Comparison of ENCODE assay signal across 8 mouse cellular contexts in genomic region chr11:77762783-77763672, GRCm38 (mm10). TPM values are rescaled to one million over a fixed set of nuclear protein-coding genes. Genes with fewer than 3 reads are reported as not detected.
DNase-seq lines count a peak whose midpoint lies in the region; ATAC-seq and TF ChIP-seq lines count a peak whose summit lies in the region.

Myo18a (plus strand) TSS chr11:77763246.

- intact Hi-C loops in heart, postnatal 10 days (cut with DNase I) = loop anchor here (1.0 to 2.0 kb wide), 3 partner anchors 26 to 52 kb away; no protein-coding TSS in a partner anchor

- WGBS in forebrain, embryonic 15.5 days = 1% methylated on average over 79 of the region's 79 CpGs
- WGBS in liver, postnatal 0 days (ENCODE audit: insufficient replicate concordance) = 4% methylated on average over 52 of the region's 79 CpGs
- 1% methylated on average over 79 of the region's 79 CpGs for WGBS in neural tube, embryonic 12.5 days
- WGBS in stomach, embryonic 16.5 days = 2% methylated on average over 69 of the region's 79 CpGs

- dilution Hi-C loops in CH12.LX (cut with MboI; ENCODE audit: extremely low pct_ligation_motif_present, extremely low pct_unique_long_range_greater_than_20kb, low sequenced_read_pairs) = no loop called here

- TF ChIP-seq POLR2A in CH12.LX (IDR thresholded peaks at IDR 0.05; ENCODE audit: low read depth, low read length) = peak; percentile 44; the same call in 1 of the 2 replicates

- TF ChIP-seq EP300 in CH12.LX (IDR thresholded peaks at IDR 0.05; ENCODE audit: low read length) = no peak
- TF ChIP-seq EP300 in liver, postnatal 0 days (IDR thresholded peaks at IDR 0.05; ENCODE audit: low read depth) = no peak

- H3K4me1 ChIP-seq in CH12.LX (ENCODE audit: control insufficient read depth in 1 of 2, insufficient read depth in 2 of 2) = peaks cover 21 to 56% of the 10 kb centered on the region in 2 experiments
- peaks cover 39% of the 10 kb centered on the region for H3K4me1 ChIP-seq in forebrain, embryonic 15.5 days
- H3K4me1 ChIP-seq in liver, postnatal 0 days (ENCODE audit: insufficient read depth) = peaks cover 36% of the 10 kb centered on the region
- H3K4me1 ChIP-seq in neural tube, embryonic 12.5 days = peaks cover 36% of the 10 kb centered on the region
- H3K4me1 ChIP-seq in stomach, embryonic 16.5 days (ENCODE audit: control insufficient read depth, insufficient read depth, low read length) = peaks cover 35% of the 10 kb centered on the region

- no peaks in the 10 kb centered on the region for H3K9me3 ChIP-seq in CH12.LX (replicated peaks; ENCODE audit: low read length)
- H3K9me3 ChIP-seq in forebrain, embryonic 15.5 days = no peaks in the 10 kb centered on the region
- no peaks in the 10 kb centered on the region for H3K9me3 ChIP-seq in liver, postnatal 0 days (ENCODE audit: low read length)
- H3K9me3 ChIP-seq in neural tube, embryonic 12.5 days = no peaks in the 10 kb centered on the region
- H3K9me3 ChIP-seq in stomach, embryonic 16.5 days (replicated peaks; ENCODE audit: control insufficient read depth, low read length) = no peaks in the 10 kb centered on the region

- peak within 1 kb of the TSS; percentile 71 for H3K4me2 ChIP-seq in CH12.LX (ENCODE audit: insufficient read depth, low read depth, poor library complexity, severe bottlenecking)
- H3K4me2 ChIP-seq in forebrain, embryonic 15.5 days (replicated peaks) = peak within 1 kb of the TSS; percentile 93
- peak within 1 kb of the TSS; percentile 98 for H3K4me2 ChIP-seq in liver, postnatal 0 days (ENCODE audit: low read depth, low read length)
- H3K4me2 ChIP-seq in neural tube, embryonic 12.5 days (replicated peaks) = peak within 1 kb of the TSS; percentile 92
- H3K4me2 ChIP-seq in stomach, embryonic 16.5 days (ENCODE audit: low read depth, low read length) = peak within 1 kb of the TSS; percentile 74

- peak; percentile 61 for DNase-seq in CH12.LX (ENCODE audit: extremely low read depth)
- DNase-seq in cerebellum, adult 11-12 months = peak; percentile 80
- peak; percentile 90 to 91 for DNase-seq in heart, postnatal 10 days
- peak; percentile 93 to 95 for DNase-seq in kidney, postnatal 4 days
- DNase-seq in liver, postnatal 0 days = peak; percentile 91

- peak within 1 kb of the TSS; percentile 69 for H3K9ac ChIP-seq in CH12.LX (ENCODE audit: insufficient read depth, low read depth)
- H3K9ac ChIP-seq in forebrain, embryonic 15.5 days (replicated peaks) = peak within 1 kb of the TSS; percentile 98
- H3K9ac ChIP-seq in liver, postnatal 0 days (replicated peaks) = peak within 1 kb of the TSS; percentile 96
- peak within 1 kb of the TSS; percentile 99 for H3K9ac ChIP-seq in neural tube, embryonic 12.5 days
- H3K9ac ChIP-seq in stomach, embryonic 16.5 days (ENCODE audit: low read length) = peak within 1 kb of the TSS; percentile 96

- TF ChIP-seq CTCF in CH12.LX (conservative IDR thresholded peaks at IDR 0.05 in 1 of 2, IDR thresholded peaks at IDR 0.05 in 1 of 2; ENCODE audit: low read depth in 2 of 2, low read length in 2 of 2) = peak; percentile 24 to 93
- TF ChIP-seq CTCF in liver, postnatal 0 days (IDR thresholded peaks at IDR 0.05; ENCODE audit: low read depth) = peak; percentile 76

- peak; percentile 38 for TF ChIP-seq RAD21 in CH12.LX (IDR thresholded peaks at IDR 0.05; ENCODE audit: low read depth, low read length)

- peaks cover 20% of the 10 kb centered on the region for H3K27me3 ChIP-seq in CH12.LX (replicated peaks)
- no peaks in the 10 kb centered on the region for H3K27me3 ChIP-seq in forebrain, embryonic 15.5 days
- no peaks in the 10 kb centered on the region for H3K27me3 ChIP-seq in liver, postnatal 0 days (ENCODE audit: insufficient read depth, low read length)
- no peaks in the 10 kb centered on the region for H3K27me3 ChIP-seq in neural tube, embryonic 12.5 days (replicated peaks)
- no peaks in the 10 kb centered on the region for H3K27me3 ChIP-seq in stomach, embryonic 16.5 days (ENCODE audit: control insufficient read depth, insufficient read depth, low read length)

- in situ Hi-C loops in CH12.LX (cut with MboI; ENCODE audit: low pct_ligation_motif_present, low pct_unique_long_range_greater_than_20kb, low sequenced_read_pairs) = no loop called here

- no peaks in the 10 kb centered on the region for H3K36me3 ChIP-seq in CH12.LX (replicated peaks in 1 of 2; ENCODE audit: control insufficient read depth in 1 of 2, insufficient read depth in 1 of 2, low read length in 1 of 2)
- H3K36me3 ChIP-seq in forebrain, embryonic 15.5 days = no peaks in the 10 kb centered on the region
- no peaks in the 10 kb centered on the region for H3K36me3 ChIP-seq in liver, postnatal 0 days (replicated peaks; ENCODE audit: insufficient read depth, low read length)
- H3K36me3 ChIP-seq in neural tube, embryonic 12.5 days = no peaks in the 10 kb centered on the region
- H3K36me3 ChIP-seq in stomach, embryonic 16.5 days (ENCODE audit: control insufficient read depth, insufficient read depth, low read length) = no peaks in the 10 kb centered on the region

- no peak within 1 kb of the TSS for H3K27ac ChIP-seq in CH12.LX (ENCODE audit: insufficient read depth, low read depth)
- peak within 1 kb of the TSS; percentile 93 for H3K27ac ChIP-seq in forebrain, embryonic 15.5 days (replicated peaks)
- H3K27ac ChIP-seq in liver, postnatal 0 days (ENCODE audit: low read depth) = peak within 1 kb of the TSS; percentile 93
- peak within 1 kb of the TSS; percentile 85 for H3K27ac ChIP-seq in neural tube, embryonic 12.5 days
- peak within 1 kb of the TSS; percentile 90 for H3K27ac ChIP-seq in stomach, embryonic 16.5 days (ENCODE audit: low read length)

- peak within 1 kb of the TSS; percentile 50 to 75 (median 72) for H3K4me3 ChIP-seq in CH12.LX (replicated peaks in 1 of 3; ENCODE audit: low read depth in 2 of 3, low read length in 2 of 3, poor library complexity in 1 of 3)
- peak within 1 kb of the TSS; percentile 84 for H3K4me3 ChIP-seq in forebrain, embryonic 15.5 days
- peak within 1 kb of the TSS; percentile 96 for H3K4me3 ChIP-seq in liver, postnatal 0 days (ENCODE audit: low read depth, low read length)
- H3K4me3 ChIP-seq in neural tube, embryonic 12.5 days = peak within 1 kb of the TSS; percentile 98
- H3K4me3 ChIP-seq in stomach, embryonic 16.5 days (replicated peaks; ENCODE audit: low read length) = peak within 1 kb of the TSS; percentile 91

- peak; percentile 86 for ATAC-seq in forebrain, embryonic 15.5 days (replicated peaks)
- peak; percentile 74 for ATAC-seq in liver, postnatal 0 days
- ATAC-seq in neural tube, embryonic 12.5 days (ENCODE audit: low FRiP score, low read depth) = peak; percentile 85
- ATAC-seq in stomach, embryonic 16.5 days (ENCODE audit: insufficient read depth, low FRiP score) = peak; percentile 73

- no peaks in the 10 kb centered on the region for H3K79me2 ChIP-seq in CH12.LX (replicated peaks; ENCODE audit: control insufficient read depth, extremely low read depth, insufficient read depth, poor library complexity, severe bottlenecking)

TF ChIP-seq in CH12.LX, 34 proteins besides CTCF, POLR2A, EP300 and RAD21:
- TF ChIP-seq TCF12 (IDR thresholded peaks at IDR 0.05; ENCODE audit: low read depth, low read length) = peak; percentile 36; the same call in 1 of the 2 replicates
- no peak for TF ChIP-seq RCOR1 (conservative IDR thresholded peaks at IDR 0.05; ENCODE audit: low read depth, low read length)
- TF ChIP-seq PAX5 (IDR thresholded peaks at IDR 0.05; ENCODE audit: low read length) = no peak
- TF ChIP-seq NRF1 (IDR thresholded peaks at IDR 0.05; ENCODE audit: low read depth, low read length) = peak; percentile 76
- TF ChIP-seq CHD1 (IDR thresholded peaks at IDR 0.05; ENCODE audit: low read depth, low read length) = no peak
- peak; percentile 58; the same call in 1 of the 2 replicates for TF ChIP-seq UBTF (IDR thresholded peaks at IDR 0.05; ENCODE audit: low read depth, low read length)
- TF ChIP-seq ETS1 (conservative IDR thresholded peaks at IDR 0.05; ENCODE audit: low read depth, low read length) = no peak
- no peak for TF ChIP-seq MXI1 (IDR thresholded peaks at IDR 0.05; ENCODE audit: low read depth, low read length)
- TF ChIP-seq BHLHE40 (IDR thresholded peaks at IDR 0.05; ENCODE audit: low read depth, low read length) = no peak
- no peak for TF ChIP-seq NELFE (IDR thresholded peaks at IDR 0.05; ENCODE audit: low read depth, low read length)
- TF ChIP-seq SMC3 (IDR thresholded peaks at IDR 0.05; ENCODE audit: low read depth, low read length) = peak; percentile 80
TF ChIP-seq in CH12.LX: peak in this region for 4.

RNA-seq across cellular contexts. Expression of gene Myo18a, which starts in this region (rescaled TPM):
- total RNA-seq in CH12.LX (2012; rRNA removed) = 15.4 and 16.8 TPM in 2 replicates
- total RNA-seq in CH12.LX (2014; rRNA removed) = 5.2 and 6.3 TPM in 2 replicates
- polyA plus RNA-seq in CH12.LX (2012; ENCODE audit: insufficient read length, low read depth) = 24.8 and 29.5 TPM in 2 replicates
- polyA plus RNA-seq in forebrain, embryonic 15.5 days (2015; fragmentation: Nextera tagmentation; extraction: Ambion mirVana) = 45.5 and 52.5 TPM in 2 replicates
- total RNA-seq in heart, postnatal 10 days (2021) = 100 to 1,000 TPM; 228 to 275 TPM
- 10.4 and 10.5 TPM in 2 replicates for polyA plus RNA-seq in liver, postnatal 0 days (2015; fragmentation: Nextera tagmentation; extraction: Ambion mirVana)
- 49.5 and 49.9 TPM in 2 replicates for polyA plus RNA-seq in neural tube, embryonic 12.5 days (2016; fragmentation: Nextera tagmentation; extraction: Ambion mirVana)
- polyA plus RNA-seq in stomach, embryonic 16.5 days (2015; fragmentation: Nextera tagmentation; extraction: Ambion mirVana) = 44.9 and 46.0 TPM in 2 replicates

Comparison
In these comparisons a context has a peak if more than half of its experiments do, and no peak if none do; other contexts are left out.
1. RNA of gene Myo18a (total RNA-seq): 228 to 275 TPM in heart, postnatal 10 days; 5.2 to 16.8 TPM in CH12.LX; every median in the first group is over 10 times any median in the second.
2. Peak in every context shown above with its lines, with median percentiles within 50 percentile points of each other: DNase-seq, H3K4me2 ChIP-seq, H3K4me3 ChIP-seq, H3K9ac ChIP-seq and ATAC-seq.